Mouse (Mus musculus): ENCODE results near the gene Atp8a2. TPM values are rescaled to one million over a fixed set of nuclear protein-coding genes. Genes with fewer than 3 reads are reported as not detected.
A peak's percentile ranks its signal among the peaks of the same experiment; 100 is the strongest.

Atp8a2 gene
- polyA plus RNA-seq, 1 experiment: 24.7 TPM

GRCm38 (mm10) chr14:59891491-59891890 lies 305.5 kb downstream of the Atp8a2 start:
- no peaks in the 10 kb centered on the region for H3K27me3 ChIP-seq (ENCODE audit: control insufficient read depth, insufficient read depth, low read length)
- TF ChIP-seq POLR2A (IDR thresholded peaks at IDR 0.05; ENCODE audit: borderline replicate concordance, insufficient read depth, low read length) (no peak), CTCF (IDR thresholded peaks at IDR 0.05; ENCODE audit: borderline replicate concordance, insufficient read depth, low read depth, low read length) (no peak)
- peaks cover 25% of the 10 kb centered on the region for H3K4me1 ChIP-seq (ENCODE audit: control insufficient read depth, insufficient read depth, low read length)
- H3K27ac ChIP-seq (ENCODE audit: insufficient read depth, low read length): no peak overlapping the region
- H3K4me3 ChIP-seq (replicated peaks; ENCODE audit: insufficient read depth, low read depth, low read length): no peak overlapping the region
- DNase-seq: peak in 1 of 2 experiments; percentile 27
- WGBS: 48% methylated on average over 5 of the region's 5 CpGs

GRCm38 (mm10) chr14:59890818-59891217 lies 306.2 kb downstream of the Atp8a2 start:
- 75% methylated on average over 5 of the region's 5 CpGs for WGBS
- Histone ChIP-seq H3K4me3 (replicated peaks; ENCODE audit: insufficient read depth, low read depth, low read length) (no peak overlapping the region), H3K27me3 (ENCODE audit: control insufficient read depth, insufficient read depth, low read length) (no peaks in the 10 kb centered on the region), H3K27ac (ENCODE audit: insufficient read depth, low read length) (no peak overlapping the region), H3K4me1 (ENCODE audit: control insufficient read depth, insufficient read depth, low read length) (peaks cover 25% of the 10 kb centered on the region)
- DNase-seq: no peak
- TF ChIP-seq CTCF (IDR thresholded peaks at IDR 0.05; ENCODE audit: borderline replicate concordance, insufficient read depth, low read depth, low read length): no peak
- TF ChIP-seq POLR2A (IDR thresholded peaks at IDR 0.05; ENCODE audit: borderline replicate concordance, insufficient read depth, low read length): no peak

- no peak for TF ChIP-seq POLR2A (IDR thresholded peaks at IDR 0.05; ENCODE audit: borderline replicate concordance, insufficient read depth, low read length)
- no peak for TF ChIP-seq CTCF (IDR thresholded peaks at IDR 0.05; ENCODE audit: borderline replicate concordance, insufficient read depth, low read depth, low read length)
- 95% methylated on average over 7 of the region's 7 CpGs for WGBS
- H3K27ac ChIP-seq (ENCODE audit: insufficient read depth, low read length): no peak overlapping the region
- no peak overlapping the region for H3K4me3 ChIP-seq (replicated peaks; ENCODE audit: insufficient read depth, low read depth, low read length)
- peaks cover 25% of the 10 kb centered on the region for H3K4me1 ChIP-seq (ENCODE audit: control insufficient read depth, insufficient read depth, low read length)
- no peaks in the 10 kb centered on the region for H3K27me3 ChIP-seq (ENCODE audit: control insufficient read depth, insufficient read depth, low read length)
- no peak for DNase-seq
These were observed 306.9 kb downstream of the Atp8a2 start for GRCm38 (mm10) chr14:59890107-59890506.

- TF ChIP-seq CTCF (IDR thresholded peaks at IDR 0.05; ENCODE audit: borderline replicate concordance, insufficient read depth, low read depth, low read length): no peak
- TF ChIP-seq POLR2A (IDR thresholded peaks at IDR 0.05; ENCODE audit: borderline replicate concordance, insufficient read depth, low read length): no peak
- Histone ChIP-seq H3K27ac (ENCODE audit: insufficient read depth, low read length) (no peak overlapping the region), H3K4me3 (replicated peaks; ENCODE audit: insufficient read depth, low read depth, low read length) (no peak overlapping the region), H3K4me1 (ENCODE audit: control insufficient read depth, insufficient read depth, low read length) (peaks cover 21% of the 10 kb centered on the region), H3K27me3 (ENCODE audit: control insufficient read depth, insufficient read depth, low read length) (no peaks in the 10 kb centered on the region)
- 80% methylated on average over 1 of the region's 1 CpGs for WGBS
- no peak for DNase-seq
These were observed 308.5 kb downstream of the Atp8a2 start for GRCm38 (mm10) chr14:59888446-59888845.

- peaks cover 21% of the 10 kb centered on the region for H3K4me1 ChIP-seq (ENCODE audit: control insufficient read depth, insufficient read depth, low read length)
- no peak overlapping the region for H3K27ac ChIP-seq (ENCODE audit: insufficient read depth, low read length)
- TF ChIP-seq CTCF (IDR thresholded peaks at IDR 0.05; ENCODE audit: borderline replicate concordance, insufficient read depth, low read depth, low read length) (no peak), POLR2A (IDR thresholded peaks at IDR 0.05; ENCODE audit: borderline replicate concordance, insufficient read depth, low read length) (no peak)
- no peaks in the 10 kb centered on the region for H3K27me3 ChIP-seq (ENCODE audit: control insufficient read depth, insufficient read depth, low read length)
- 81% methylated on average over 6 of the region's 6 CpGs for WGBS
- no peak for DNase-seq
- H3K4me3 ChIP-seq (replicated peaks; ENCODE audit: insufficient read depth, low read depth, low read length): no peak overlapping the region
These were observed 308.9 kb downstream of the Atp8a2 start for GRCm38 (mm10) chr14:59888046-59888445.

DNA sequence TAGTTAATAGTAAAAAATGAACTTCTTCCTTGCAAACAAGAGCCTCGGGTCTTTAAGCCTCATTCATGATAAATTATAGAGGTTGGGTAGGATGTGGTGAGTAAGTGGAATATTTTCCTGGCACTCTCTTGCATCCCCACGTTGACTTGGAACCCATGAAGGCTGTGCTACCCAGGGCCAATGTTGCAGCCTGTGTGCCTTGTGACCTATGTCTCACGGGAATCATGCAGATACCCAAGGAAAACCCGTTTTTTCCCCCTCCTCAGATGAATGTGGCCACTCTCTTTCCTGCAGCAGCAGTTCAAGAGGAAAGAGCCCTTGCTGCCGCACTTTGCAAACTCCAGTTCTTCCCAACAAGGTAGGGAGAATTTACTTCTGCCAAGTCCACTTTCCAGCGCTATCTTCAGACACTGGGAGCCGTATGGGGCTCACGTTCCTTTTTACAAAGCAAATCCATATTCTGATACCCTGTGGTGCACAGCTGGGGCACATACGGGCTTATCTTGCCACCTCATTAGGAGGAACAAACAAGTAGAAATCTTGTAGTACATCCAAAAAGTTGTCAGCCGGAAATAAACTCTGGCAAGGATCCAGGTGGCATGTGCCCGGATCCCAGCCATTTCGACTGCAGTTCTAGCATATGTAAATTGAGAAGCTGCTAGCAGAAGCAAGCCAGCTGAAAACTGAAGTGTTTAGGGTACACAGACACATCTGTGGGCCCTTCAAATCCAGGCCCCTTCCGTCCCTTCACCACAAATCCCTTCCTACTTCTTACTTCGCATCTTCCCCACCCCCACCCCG lies 309.7 kb downstream of the Atp8a2 start:
- 15% methylated on average over 15 of the region's 15 CpGs for WGBS
- Histone ChIP-seq H3K4me3 (replicated peaks; ENCODE audit: insufficient read depth, low read depth, low read length) (no peak overlapping the region), H3K27ac (ENCODE audit: insufficient read depth, low read length) (no peak overlapping the region), H3K4me1 (ENCODE audit: control insufficient read depth, insufficient read depth, low read length) (peaks cover 17% of the 10 kb centered on the region), H3K27me3 (ENCODE audit: control insufficient read depth, insufficient read depth, low read length) (no peaks in the 10 kb centered on the region)
- peak; percentile 37 to 55 for DNase-seq
- TF ChIP-seq CTCF (IDR thresholded peaks at IDR 0.05; ENCODE audit: borderline replicate concordance, insufficient read depth, low read depth, low read length) (no peak), POLR2A (IDR thresholded peaks at IDR 0.05; ENCODE audit: borderline replicate concordance, insufficient read depth, low read length) (no peak)

DNA sequence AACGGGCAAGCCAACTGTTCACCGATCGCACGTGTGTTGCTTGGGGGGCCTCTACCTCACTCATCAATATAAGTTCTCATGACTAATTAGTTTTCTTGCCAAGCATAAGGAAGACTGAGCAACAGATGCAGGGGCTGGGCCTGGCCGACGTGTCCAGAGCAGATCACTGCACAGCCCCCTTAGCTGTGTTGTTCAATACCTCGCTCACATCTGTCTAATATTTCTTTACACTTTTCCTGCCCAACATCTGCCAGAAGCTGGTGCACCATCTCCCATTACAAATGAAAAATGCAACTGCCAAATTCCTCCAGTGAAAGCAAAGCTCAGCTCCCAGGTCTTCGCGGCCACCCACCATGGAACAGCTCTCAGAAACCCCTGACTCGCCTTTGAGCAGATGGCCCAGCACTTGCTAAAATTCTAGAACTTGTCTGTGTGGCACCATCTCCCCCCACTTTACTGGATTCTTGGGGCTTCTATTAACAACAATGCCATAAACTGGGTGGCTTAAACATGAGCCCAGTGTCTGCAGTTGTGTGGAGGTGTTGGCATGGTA lies 313.4 kb downstream of the Atp8a2 start:
- no peak overlapping the region for H3K4me3 ChIP-seq (replicated peaks; ENCODE audit: insufficient read depth, low read depth, low read length)
- peaks cover 13% of the 10 kb centered on the region for H3K4me1 ChIP-seq (ENCODE audit: control insufficient read depth, insufficient read depth, low read length)
- WGBS: 65% methylated on average over 10 of the region's 10 CpGs
- no peak for DNase-seq
- TF ChIP-seq POLR2A (IDR thresholded peaks at IDR 0.05; ENCODE audit: borderline replicate concordance, insufficient read depth, low read length) (no peak), CTCF (IDR thresholded peaks at IDR 0.05; ENCODE audit: borderline replicate concordance, insufficient read depth, low read depth, low read length) (no peak)
- no peaks in the 10 kb centered on the region for H3K27me3 ChIP-seq (ENCODE audit: control insufficient read depth, insufficient read depth, low read length)
- no peak overlapping the region for H3K27ac ChIP-seq (ENCODE audit: insufficient read depth, low read length)

GRCm38 (mm10) chr14:59880829-59881228 lies 316.1 kb downstream of the Atp8a2 start:
- 95% methylated on average over 3 of the region's 3 CpGs for WGBS
- no peaks in the 10 kb centered on the region for H3K27me3 ChIP-seq (ENCODE audit: control insufficient read depth, insufficient read depth, low read length)
- no peak overlapping the region for H3K27ac ChIP-seq (ENCODE audit: insufficient read depth, low read length)
- no peak overlapping the region for H3K4me3 ChIP-seq (replicated peaks; ENCODE audit: insufficient read depth, low read depth, low read length)
- TF ChIP-seq CTCF (IDR thresholded peaks at IDR 0.05; ENCODE audit: borderline replicate concordance, insufficient read depth, low read depth, low read length): no peak
- no peak for TF ChIP-seq POLR2A (IDR thresholded peaks at IDR 0.05; ENCODE audit: borderline replicate concordance, insufficient read depth, low read length)
- no peaks in the 10 kb centered on the region for H3K4me1 ChIP-seq (ENCODE audit: control insufficient read depth, insufficient read depth, low read length)
- DNase-seq: no peak

Measured in cerebellum, adult 2 months (tissue).